Mouse (Mus musculus) adrenal gland (tissue): ENCODE results near the gene Bmpr1b.

Source experiments
- intact Hi-C: fragments of 180-260 bp; cut with DNase I; formaldehyde crosslinking; loops from one replicate; pipeline ENCODE4 v1.15.1; 2025

Bmpr1b gene

GRCm38 (mm10) chr3:141914588-141914987, 254.6 kb downstream of the Bmpr1b start:
- intact Hi-C loops, result no loop called here

- intact Hi-C loops, result no loop called here
These were observed 260.1 kb downstream of the Bmpr1b start for GRCm38 (mm10) chr3:141909136-141909535.

- intact Hi-C loops, result no loop called here
These were observed 263.2 kb downstream of the Bmpr1b start for GRCm38 (mm10) chr3:141905903-141906623.

GRCm38 (mm10) chr3:141900361-141900760, 268.9 kb downstream of the Bmpr1b start:
- intact Hi-C loops, result no loop called here

GRCm38 (mm10) chr3:141899521-141899920, 269.7 kb downstream of the Bmpr1b start:
- intact Hi-C loops, result no loop called here

- intact Hi-C loops, result no loop called here
These were observed 271.5 kb downstream of the Bmpr1b start for GRCm38 (mm10) chr3:141897698-141898097.

- intact Hi-C loops, result no loop called here
These were observed 272.2 kb downstream of the Bmpr1b start for GRCm38 (mm10) chr3:141896870-141897554.

GRCm38 (mm10) chr3:141895096-141895495, 274.1 kb downstream of the Bmpr1b start:
- intact Hi-C loops, result no loop called here

- intact Hi-C loops, result no loop called here
These were observed 278.6 kb downstream of the Bmpr1b start for GRCm38 (mm10) chr3:141890668-141891067.

- intact Hi-C loops, result loop anchor here (5.0 kb wide), 1 partner anchor 390 kb away; no protein-coding TSS in a partner anchor
These were observed 281.6 kb downstream of the Bmpr1b start for GRCm38 (mm10) chr3:141887476-141888274.

GRCm38 (mm10) chr3:141884190-141884589, 285.0 kb downstream of the Bmpr1b start:
- intact Hi-C loops, result no loop called here

- intact Hi-C loops, result no loop called here
These were observed 286.7 kb downstream of the Bmpr1b start for GRCm38 (mm10) chr3:141882496-141882895.

- intact Hi-C loops, result no loop called here
These were observed 296.7 kb downstream of the Bmpr1b start for GRCm38 (mm10) chr3:141872337-141873042.

GRCm38 (mm10) chr3:141871805-141872204, 297.4 kb downstream of the Bmpr1b start:
- intact Hi-C loops, result no loop called here

- intact Hi-C loops, result loop anchor here (2.0 to 10.0 kb wide), 2 partner anchors 414 to 612 kb away; no protein-coding TSS in a partner anchor
These were observed 306.3 kb downstream of the Bmpr1b start for GRCm38 (mm10) chr3:141862816-141863461.

GRCm38 (mm10) chr3:141857123-141857522, 312.1 kb downstream of the Bmpr1b start:
- intact Hi-C loops, result no loop called here

- intact Hi-C loops, result no loop called here
These were observed 314.9 kb downstream of the Bmpr1b start for GRCm38 (mm10) chr3:141854339-141854738.

GRCm38 (mm10) chr3:141850141-141850540, 319.1 kb downstream of the Bmpr1b start:
- intact Hi-C loops, result no loop called here

GRCm38 (mm10) chr3:141849206-141849605, 320.0 kb downstream of the Bmpr1b start:
- intact Hi-C loops, result no loop called here

GRCm38 (mm10) chr3:141838864-141839263, 330.4 kb downstream of the Bmpr1b start:
- intact Hi-C loops, result loop anchor here (5.0 to 10.0 kb wide), 2 partner anchors 372 to 1894 kb away; partner anchors contain the start of gene Unc5c
